Mouse (Mus musculus): ENCODE measurements around the gene Plau. TPM values are rescaled to one million over a fixed set of nuclear protein-coding genes. Genes with fewer than 3 reads are reported as not detected.

Plau gene
- total RNA-seq, 1 experiment from 2014 or later, result 21.2 TPM

DNA sequence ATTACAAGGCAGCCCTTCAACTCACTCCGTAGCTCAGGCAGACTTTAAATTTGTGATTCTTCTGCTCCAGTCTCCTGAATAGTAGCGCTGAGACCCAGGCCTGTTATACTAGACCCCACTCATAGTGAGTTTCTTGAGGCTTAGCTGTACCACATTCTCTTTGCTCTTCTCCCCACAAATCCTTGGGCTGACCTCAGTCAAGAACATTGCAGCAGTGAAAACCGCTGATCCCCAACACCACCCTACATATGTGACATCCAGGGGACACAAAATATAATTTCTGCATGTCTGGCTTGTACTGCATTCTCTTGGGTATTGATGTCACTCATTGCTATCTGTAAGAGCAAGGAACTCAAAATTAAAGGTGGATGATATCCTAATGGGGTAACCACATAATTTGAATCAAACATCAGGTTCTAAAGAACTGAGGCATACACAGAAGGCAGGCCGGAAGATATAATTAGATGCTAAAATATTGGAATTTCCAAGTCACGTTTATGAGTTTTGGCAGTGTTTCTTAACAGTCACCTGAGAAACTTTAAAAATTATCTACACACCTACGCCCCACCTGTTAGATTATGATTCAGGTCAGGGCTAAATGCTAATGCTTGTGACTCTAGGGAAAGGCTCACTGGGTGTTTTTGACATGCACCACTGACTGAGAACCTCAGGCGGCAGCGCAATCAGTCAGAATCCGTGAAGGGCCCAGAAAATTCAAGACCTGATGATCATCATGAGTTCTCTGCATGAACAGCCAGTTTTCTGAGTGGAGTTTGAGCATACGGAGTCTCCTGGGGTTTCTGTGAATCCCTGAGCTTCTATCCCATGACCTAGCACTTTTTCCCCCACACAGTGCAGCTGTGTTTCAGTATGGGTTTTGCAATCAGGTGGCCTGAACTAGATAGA is 8.5 kb downstream of the Plau start:
- no peak for DNase-seq

DNA sequence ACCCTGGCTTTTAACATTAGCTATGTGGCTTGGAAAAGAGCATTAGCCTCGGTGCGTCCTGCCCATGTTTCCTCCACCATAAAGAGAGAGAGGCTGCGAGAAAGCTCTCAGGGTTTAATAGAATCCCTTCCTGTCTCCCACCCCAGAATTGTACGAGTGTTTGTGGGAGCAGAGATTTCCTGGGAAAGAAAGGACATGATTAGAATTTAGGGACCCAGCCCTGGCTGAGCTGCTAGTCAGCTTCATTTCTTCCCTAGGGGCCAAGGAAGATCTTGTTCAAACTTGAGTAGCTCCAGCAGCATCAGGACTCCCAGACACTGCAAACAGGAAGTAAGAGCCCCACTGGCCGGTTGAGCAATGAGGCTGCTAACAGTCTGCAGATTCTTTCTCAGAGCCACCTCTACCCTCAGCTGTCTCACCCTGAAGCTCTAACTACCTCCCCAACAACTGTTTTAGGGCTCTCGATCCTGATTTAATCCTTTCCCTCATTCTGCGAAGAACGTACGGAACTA is 9.2 kb downstream of the Plau start:
- no peak for DNase-seq

DNA sequence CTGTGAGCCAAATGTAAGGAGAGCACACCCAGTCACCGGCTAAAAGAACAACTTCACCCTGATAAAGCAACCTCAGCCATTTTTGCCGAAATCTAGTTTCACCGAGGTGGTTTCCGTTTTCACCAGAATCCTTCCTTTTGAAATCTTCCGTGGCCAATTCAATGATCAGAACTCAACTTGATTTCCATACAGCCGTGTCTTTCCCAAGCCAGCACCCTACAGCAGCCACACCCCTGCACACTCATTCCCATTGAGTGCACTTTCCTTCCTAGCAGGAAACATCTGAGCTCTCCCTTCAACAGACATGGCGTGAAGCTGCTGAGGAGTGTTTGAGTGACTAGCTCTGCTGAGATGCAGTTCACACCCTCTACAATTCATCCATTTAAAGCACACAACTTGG is 9.8 kb downstream of the Plau start:
- no peak for DNase-seq

DNA sequence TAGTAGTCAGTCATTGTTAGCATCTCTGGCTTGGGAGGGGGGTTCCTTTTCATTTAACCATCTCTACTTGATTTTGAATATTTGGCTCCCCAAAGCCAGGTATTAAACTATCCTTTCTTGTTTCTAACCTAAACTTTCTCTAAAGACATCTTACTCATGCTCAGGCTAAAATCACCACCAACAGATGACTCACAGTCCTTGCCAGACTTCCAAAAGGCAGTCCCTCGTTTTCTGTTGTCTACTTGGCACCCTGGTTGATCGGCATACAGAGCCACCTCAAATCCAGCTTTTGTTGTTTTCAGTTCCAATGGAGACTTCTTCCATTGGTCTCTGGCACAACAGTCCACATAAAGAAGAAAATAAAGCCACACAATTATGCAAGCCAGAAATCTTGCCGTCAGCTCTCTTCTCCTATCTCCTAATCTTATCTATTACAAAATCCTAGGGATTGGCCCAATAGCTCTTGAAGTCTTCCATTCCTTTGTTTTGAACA is 11.2 kb downstream of the Plau start:
- no peak for DNase-seq

DNA sequence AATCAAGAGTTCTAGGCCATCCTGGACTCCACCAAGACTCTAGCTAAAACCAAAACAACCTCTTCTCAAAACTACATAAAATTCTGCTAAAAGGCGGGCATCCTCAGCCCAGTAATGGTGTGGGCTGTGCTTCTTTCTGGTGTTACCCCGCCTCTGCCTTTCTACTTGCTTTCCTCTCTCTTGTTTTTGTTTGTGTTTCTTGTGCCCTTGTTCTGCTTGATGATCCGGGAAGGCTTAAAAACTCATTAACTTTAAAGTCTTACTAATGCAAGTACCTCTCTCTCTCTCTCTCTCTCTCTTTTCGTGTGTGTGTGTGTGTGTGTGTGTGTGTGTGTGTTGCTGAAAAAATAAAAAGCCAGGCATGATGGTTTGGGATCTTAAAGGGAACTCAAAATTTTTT is 13.3 kb downstream of the Plau start:
- no peak for DNase-seq

DNA sequence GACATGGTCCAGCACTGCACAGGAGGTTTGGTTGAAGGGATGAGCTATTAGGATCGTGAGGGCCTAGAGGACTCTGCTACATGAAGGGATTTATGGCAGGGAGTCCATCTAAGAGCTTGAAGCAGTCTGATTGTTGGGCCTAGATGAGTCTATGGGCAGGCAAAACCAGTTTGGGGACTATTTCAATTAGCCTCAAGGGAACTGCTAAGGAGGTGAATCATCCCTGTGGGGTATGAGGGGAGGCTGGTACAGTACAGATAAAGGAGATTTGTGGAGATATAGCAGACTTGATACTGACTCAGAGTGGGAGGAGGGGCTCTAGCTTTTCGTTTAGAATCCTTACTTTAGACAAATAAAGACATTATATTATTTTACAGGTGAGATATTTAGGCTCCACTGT is 14.0 kb downstream of the Plau start:
- no peak for DNase-seq

DNA sequence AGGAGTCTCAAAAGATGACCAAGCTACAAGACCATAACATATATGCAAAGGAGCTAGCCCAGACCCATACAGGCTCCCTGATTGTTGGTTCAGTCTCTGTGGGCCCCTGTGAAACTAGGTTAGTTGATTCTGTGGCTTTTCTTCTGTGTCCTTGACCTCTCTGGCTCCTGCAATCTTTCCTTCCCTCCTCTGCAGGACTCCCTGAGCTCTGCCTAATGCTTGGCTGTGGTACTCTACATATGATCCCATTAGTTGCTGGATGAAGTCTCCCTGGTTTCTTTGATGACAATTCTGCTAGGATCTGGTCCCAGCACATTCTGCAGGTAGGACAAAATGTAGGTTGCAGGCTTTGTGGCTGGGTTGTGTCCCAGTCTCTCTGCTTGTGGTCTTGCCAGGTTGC is 15.3 kb downstream of the Plau start:
- no peak for DNase-seq

DNA sequence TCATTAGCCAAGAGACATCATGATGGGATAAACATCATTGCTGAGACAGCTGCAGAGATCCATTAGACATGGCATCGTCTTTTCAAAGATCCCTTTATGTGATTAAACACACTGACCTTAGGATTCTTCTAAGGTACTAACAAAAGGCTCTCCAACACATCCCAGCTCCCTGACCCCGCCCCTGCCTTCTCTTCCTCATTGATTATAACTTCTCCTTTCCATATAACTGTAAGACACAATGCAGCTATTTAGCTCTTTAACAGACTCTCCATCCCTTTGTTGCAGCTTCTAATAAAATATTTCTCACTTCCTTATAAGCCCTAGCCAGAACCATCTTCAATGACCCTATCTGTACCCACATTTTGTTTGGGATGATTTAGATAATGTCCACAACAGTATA is 24.7 kb downstream of the Plau start:
- DNase-seq, result no peak

DNA sequence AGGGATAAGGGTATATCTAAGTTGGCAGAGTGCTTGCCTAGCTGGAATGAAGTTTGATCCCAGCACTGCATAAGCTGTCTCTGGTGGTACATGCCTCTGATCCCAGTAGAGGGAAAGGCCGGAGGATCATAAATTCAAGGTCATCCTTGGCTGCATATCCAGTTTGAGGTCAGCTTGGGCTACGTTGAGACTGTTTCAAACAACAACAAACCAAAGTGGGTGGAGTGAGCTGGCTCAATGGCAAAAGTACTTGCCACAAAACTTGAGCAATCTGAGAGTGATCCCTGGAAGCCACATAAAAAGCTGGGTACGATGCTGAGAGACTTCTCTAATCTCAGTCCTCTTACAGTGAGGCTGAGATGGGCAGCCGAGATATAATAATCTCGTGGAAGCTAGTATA is 25.1 kb downstream of the Plau start:
- DNase-seq, result no peak

DNA sequence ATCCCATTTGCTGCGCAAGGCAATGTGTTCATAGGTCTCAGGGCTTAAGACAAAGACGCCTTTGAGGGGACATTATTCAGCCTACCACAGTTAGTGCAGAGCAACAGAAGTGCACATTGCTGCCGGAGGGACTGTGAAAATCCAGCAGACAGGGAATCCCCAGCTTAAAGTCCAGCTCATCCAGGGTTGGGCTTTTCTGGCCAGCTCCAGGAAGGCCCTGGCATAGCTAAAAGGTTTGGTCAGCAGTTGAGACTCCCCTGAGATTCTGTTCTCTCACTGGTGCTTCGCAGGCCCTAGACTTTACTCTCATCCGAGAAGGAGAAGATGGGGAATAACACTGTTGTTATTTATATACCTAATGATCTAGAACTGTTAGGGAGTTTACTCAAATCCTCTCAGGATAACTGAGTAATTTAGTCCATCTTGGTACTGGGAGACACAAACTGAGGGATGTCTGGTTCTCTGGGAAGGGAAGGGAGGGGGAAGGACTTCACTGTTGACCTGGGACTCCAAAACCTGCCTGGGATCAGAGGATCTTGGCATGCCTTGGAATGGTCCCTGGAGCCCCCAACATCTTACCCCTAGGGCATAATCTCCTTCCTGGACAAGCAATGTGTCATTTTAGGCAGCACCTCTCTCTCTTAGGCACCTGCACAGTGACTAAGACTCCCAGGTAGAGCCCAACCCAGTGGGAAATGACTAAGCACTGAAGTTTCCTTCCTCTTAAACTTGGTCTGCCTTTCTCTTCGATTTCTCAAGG is 27.0 kb downstream of the Plau start:
- DNase-seq, result no peak

DNA sequence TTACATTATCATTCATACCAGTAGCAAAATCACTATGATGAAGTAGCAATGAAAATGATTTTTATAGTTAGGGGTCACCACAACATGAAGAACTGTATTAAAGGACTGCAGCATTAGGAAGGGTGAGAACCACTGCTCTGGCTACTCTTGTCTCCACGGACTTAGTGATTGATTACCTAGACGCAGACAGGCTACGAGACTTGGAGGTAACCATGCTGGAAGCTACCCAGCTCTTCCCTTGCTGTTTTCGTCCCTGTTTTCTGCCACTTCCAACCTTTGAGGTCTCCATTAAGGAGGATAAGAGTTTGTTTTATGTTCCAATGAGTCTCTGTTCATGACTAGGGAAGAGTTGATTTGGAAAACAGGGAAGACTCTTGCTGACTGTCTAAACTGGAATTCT is 27.7 kb downstream of the Plau start:
- DNase-seq, result no peak

DNA sequence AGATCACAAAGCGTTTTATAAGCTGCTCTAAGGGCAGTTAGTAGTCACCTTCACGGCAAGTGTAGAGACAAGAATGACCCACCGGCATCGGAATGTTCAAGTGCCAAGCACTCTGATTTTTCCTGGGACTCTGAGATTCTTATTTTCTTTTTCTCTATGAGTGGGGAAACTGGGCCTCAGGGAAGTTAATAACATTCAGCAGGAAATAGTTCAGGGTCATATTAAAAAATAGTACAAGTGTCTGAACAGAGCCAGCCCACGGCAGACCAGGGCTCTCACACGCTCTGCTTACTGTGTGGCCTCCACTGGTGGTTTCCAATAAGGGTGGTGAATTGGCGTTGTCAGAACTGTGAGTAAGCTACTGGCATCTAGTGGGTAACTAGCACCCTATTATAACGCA is 29.1 kb downstream of the Plau start:
- no peak for DNase-seq

DNA sequence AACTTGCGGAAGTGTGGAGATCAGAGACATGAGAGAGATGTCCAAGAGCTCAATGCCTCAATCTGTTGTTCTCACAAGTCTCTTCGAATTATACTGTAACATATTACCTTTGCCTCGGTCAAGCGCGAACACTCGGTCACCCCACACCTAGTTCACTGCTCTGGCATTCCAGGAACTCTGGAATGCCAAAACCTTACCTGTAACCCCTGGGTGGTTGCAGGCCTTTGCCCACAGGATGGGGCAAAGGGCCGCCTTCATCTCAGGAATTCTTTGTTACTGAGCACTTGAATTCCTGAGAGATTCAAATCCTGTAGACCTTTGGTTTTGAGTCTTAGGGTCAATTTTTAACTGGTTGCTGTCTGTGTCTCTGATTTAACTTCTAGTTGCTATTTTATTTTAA is 29.9 kb downstream of the Plau start:
- no peak for DNase-seq

DNA sequence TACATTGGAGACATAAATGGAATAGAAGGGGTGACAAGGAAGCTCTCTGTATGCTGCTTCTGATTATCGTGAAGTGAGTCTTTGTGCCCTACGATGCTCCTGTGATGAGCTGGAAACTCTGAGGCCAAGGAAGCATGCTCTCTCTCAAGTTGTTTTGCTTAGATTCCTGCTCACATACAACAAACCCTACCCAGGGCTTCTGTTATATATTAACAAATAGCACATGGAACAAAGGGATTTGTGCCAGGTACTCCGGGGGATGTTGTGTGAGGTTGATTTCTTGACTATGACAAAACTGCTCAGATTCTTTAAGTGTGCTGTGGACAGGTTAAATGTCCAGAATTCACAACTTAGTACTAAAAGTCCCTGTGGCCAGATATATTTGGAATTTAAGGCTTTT is 33.6 kb downstream of the Plau start:
- DNase-seq, result no peak

DNA sequence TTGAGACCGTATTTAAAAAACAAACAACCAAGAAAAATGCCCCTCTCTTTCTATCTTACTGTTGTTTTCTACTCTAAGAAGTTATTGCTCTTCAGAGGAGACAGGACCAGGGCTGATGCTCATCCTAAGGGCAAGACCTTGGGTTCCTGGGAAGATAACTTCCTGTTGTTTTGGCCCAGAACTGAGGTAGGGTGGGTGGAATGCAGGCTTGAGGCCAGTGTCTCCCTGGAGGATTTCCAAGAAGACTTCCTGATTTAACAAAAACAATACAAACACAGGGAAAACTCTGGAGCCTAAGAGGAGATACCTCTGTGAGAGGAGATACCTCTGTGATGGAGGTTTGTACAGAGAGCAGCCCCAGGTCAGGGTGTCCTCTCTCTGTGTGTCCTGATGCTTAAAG is 35.0 kb downstream of the Plau start:
- DNase-seq, result no peak

DNA sequence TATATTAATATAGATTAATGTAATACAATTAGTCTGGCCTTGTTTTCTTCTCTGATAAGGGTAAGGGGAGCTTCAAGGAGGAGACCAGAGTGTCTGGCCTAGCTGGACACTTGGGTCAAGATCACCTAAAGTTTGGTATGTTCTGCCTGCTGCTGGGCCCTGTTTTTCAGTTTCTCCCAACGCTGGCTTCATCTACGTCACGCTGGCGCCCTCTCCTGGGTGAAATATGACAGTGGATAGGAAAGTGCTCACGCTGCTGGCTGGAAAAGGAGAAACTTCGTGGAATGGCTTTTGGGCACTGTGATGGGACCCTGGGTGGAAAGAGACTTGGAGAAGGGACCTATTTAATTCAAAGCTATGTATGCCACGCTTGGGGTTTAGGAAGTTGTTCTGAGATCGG is 36.8 kb downstream of the Plau start:
- DNase-seq, result peak; percentile 84

DNA sequence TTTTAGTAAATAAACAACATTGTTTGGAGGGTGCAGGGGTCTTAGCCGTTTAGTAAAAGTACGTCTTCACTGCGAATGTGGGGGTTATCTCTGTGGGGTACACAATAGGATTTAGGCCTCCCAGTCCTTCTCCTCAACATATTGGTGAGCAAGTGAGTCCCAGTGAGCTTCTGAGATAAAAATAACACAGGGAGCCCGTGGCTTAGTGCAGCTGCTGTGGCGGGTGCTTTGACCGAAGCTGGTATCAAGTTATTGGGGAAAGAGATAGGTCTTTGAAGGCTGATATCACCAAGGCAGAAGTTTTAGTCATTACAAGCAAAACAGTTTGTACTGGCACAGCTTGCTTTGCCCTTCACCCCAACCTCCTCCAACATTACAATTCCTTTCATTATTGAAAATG is 37.5 kb downstream of the Plau start:
- DNase-seq, result no peak

DNA sequence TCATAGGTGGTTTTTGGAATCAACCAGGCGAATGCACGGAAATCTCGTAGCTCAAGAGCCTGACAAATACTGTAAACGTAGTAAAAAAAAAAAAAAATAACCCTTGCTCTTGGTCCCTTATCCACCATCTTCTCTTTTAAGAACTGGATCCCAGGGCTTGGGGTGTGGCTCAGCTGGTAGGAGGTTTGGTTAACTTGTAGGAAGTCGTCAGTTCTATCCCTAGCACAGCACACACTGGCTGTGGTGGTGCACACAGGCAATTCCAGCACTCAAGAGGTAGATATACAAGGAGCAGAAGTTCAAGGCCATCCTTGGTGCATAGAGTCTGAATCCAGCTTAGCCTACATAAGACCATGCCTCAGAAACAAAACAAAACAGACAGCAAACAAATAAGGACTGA is 48.2 kb downstream of the Plau start:
- no peak for DNase-seq

DNA sequence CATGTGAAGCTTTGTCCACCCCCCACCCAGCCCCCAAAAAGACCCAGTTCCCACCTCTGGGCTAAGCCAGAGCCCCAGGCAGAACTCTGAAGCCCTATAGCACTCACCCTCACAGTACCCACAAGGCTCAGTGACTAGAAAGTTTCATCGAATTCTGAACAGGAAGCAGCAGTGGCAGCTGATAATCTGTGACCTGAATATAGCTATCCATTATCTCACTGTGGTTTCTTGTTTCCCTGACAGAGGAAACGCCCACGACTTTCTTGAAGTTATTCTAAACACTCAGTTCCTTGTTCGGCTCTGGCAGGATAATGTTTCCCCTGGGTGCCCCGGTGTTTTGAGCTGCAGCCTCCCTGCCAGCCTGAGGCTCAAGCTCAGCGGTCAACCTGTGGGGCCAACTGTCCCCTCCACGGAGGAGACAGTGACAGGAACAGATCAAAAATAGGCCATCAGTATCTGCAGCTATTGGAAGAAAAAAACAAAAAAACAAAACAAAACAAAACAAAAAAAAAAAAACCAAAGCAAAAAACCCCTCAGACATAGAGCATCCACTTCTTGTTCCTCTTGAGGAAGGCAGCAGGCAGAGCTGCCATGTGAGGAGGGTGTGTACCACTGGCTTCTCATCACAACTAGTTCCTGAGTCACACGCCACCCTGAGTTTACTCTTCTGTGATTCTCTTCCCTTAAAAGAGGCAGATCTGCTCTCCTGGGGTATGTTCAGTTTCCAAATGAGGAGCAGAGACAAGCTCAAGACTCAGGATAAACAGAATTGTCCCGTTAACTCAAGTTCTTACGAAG is 48.8 kb downstream of the Plau start:
- no peak for DNase-seq

DNA sequence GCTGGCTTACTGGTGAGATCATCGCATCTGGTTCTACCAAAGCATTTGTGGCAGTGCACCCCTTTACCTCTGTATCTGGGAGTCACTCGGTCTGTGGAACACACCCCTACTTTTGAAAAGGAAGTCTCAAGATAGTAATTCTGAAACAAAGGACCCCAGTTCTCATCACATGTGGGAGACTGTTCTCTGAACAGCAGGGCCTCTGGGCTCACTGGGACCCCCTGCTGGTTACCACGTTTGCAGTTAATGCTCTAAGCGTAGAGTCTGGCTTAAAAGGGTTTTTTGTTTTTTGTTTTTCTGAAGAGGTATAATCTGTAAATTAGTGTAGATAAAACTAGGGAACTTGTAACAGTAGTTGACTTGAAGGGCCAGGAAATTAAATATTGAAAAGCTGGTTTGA is 49.8 kb downstream of the Plau start:
- peak; percentile 57 for DNase-seq

DNA sequence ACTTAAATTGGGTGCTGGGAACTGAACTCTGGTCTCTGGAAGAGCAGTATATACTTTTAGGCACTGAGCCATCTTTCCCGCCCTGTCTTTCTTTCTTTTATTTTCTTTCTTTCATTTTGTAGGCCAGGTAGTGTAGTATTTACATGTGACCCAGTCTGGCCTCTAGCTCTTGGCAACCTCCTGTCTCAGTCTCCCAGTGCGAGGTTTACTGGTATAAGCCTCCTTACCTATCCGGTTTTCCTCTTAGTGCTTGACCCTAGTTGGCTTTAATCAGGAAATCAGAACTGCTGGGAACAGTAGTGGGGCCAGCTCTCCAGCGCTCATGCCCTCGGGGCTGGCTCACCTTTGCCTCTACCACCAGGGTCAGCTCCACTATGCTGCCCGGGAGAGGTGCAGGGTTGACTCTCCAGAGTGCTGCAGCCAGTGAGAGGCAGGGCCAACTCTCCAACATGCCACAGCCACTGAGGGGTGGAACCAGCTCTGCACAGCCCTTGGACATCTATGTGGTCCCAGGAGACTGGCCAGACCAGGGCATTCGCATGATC is 51.2 kb downstream of the Plau start:
- no peak for DNase-seq

DNA sequence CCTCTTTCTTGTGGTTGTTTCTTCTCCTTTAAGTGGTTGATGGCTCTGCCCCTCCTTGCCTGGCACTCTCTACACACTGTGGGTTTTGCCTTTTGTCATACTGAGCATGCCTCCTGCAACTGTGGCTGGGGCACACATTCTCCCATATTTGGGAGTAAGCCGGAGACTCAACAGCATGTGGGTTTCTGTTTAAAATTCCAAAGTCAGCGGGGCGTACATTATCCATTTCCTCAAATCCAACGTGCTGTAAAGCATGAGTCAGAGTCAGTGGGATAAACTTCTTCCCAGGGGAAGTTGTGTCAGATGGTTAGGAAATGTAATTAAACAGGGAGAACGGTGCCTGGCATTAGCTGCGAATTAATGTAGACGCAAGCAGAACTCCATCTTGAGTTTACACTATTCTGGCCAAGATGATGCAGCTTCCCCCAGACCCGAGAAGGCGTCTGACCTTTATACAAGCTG is 55.5 kb downstream of the Plau start:
- no peak for DNase-seq
